Mouse (Mus musculus) CD8-positive naive resting alpha-beta T cell, adult 2 months (primary cell): ENCODE measurements around the gene Gm10681.
"Not testable (repeated sequence)": the region's sequence is repeated elsewhere in the genome, so short reads cannot be mapped to it uniquely, and the experiment has no call there.

Experiments used
- DNase-seq, 2 experiments: peaks; one replicate each; pipeline ENCODE4 v3.0.0; 2022; ENCODE audit warnings: low read depth in 2 of 2, low spot score in 2 of 2

Gm10681 gene

DNA sequence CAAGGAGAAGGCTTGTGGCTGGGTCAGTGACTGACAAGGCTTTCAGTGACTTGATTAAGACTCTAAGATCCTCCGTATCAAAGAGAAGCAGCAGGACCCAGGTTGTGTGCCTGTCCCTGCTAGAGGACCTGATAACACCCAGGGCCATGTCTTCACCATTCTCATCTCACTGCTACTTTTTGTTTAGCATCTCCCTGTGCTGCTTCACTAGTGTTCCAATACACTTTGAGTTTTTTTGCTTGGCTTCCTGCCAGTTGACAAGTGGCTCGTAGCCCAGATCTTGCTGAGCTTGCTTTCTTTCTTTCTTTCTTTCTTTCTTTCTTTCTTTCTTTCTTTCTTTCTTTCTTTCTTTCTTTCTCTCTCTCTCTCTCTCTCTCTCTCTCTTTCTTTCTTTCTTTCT is 65.8 kb downstream of the Gm10681 start:
- not testable (repeated sequence) for DNase-seq

DNA sequence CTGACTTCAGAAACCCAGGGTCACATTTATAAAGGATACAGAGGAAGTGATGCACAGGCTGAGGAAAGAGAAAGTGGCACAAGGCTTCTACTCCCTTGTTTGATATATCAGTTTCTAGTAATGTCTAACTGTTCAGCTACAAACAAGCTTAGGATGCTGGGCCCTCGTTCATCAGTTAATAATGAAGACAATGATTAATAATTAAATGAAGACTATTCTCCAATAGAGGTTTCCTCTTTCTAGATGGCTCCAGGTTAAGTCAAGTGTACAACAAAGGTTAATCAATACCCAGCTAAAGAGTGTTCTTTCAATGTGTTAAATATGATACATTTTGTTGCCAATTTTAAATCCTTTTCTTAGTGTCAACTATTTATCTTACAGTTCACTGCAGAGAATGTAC is 78.2 kb downstream of the Gm10681 start, which contains the start of gene Hsd3b4:
TSS of gene Hsd3b4 (minus strand) at position 101 of the 400 bp plus-strand sequence.
- DNase-seq, result not testable (repeated sequence)

DNA sequence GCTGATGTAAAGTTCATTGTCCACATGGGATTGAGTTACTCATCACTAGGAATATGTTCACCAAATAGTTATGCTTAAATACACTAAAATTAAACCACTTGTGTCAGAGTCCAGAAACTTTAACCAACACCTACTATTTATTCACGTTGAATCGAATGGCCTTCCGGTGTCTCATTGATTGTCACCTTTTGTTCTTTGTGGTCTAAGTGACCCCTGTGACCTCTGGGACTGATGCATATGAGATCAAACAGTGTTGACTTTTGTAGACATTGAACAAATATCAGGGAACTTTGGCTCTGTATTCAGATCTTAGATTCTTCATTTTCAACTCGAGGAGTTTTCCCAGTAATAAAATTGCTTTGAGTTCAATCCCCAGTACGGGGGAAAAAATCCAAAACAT is 81.4 kb downstream of the Gm10681 start:
- not testable (repeated sequence) for DNase-seq
